Mouse (Mus musculus) left cerebral cortex, adult 2 months (tissue): ENCODE data around the gene Rps13. TPM values are rescaled to one million over a fixed set of nuclear protein-coding genes. Genes with fewer than 3 reads are reported as not detected.
A peak's percentile ranks its signal among the peaks of the same experiment; 100 is the strongest.

ENCODE experiments used
- DNase-seq, 2 experiments: peaks; one replicate each; pipeline ENCODE4 v3.0.0; 2021 to 2022; ENCODE audit warnings: low spot score in 2 of 2, mixed read lengths in 1 of 2; ENCODE audit errors: extremely low spot score in 1 of 2
- H3K27ac ChIP-seq: fragments of 200-600 bp; 2 replicates; pipeline ENCODE4 v1.8.1; 2022
- H3K4me3 ChIP-seq: fragments of 200-600 bp; 2 replicates; pipeline ENCODE4 v1.8.1; 2022
- CTCF ChIP-seq: fragments of 200-600 bp; IDR thresholded peaks from 2 replicates; pipeline ENCODE4 v1.8.1; 2022; ENCODE audit warnings: antibody characterized with exemption, mild to moderate bottlenecking, moderate library complexity
- intact Hi-C: fragments of 180-260 bp; cut with DNase I; formaldehyde crosslinking; loops from one replicate; pipeline ENCODE4 v1.15.1; 2025
- total RNA-seq, 2 experiments: library from RNA; stranded (reverse); gene quantifications; 2 replicates each; pipeline ENCODE4 v1.2.3; 2021

The Rps13 gene
- total RNA-seq, 2 experiments from 2014 or later, result 168 to 210 TPM

- intact Hi-C loops, result no loop called here
- DNase-seq, result no peak
- no peak overlapping the region for H3K27ac ChIP-seq
Observed at GRCm38 (mm10) chr7:116288996-116289395, 45.0 kb downstream of the Rps13 start.

GRCm38 (mm10) chr7:116287959-116288358 lies 46.0 kb downstream of the Rps13 start:
- DNase-seq, result no peak
- no peak overlapping the region for H3K27ac ChIP-seq
- no peak overlapping the region for H3K4me3 ChIP-seq
- intact Hi-C loops, result no loop called here
- no peak for TF ChIP-seq CTCF

More at GRCm38 (mm10) chr7:116288996-116289395, 45.0 kb downstream of the Rps13 start:
- no peak overlapping the region for H3K4me3 ChIP-seq
- no peak for TF ChIP-seq CTCF

- H3K27ac ChIP-seq, result no peak overlapping the region
- DNase-seq, result no peak
- no peak overlapping the region for H3K4me3 ChIP-seq
- TF ChIP-seq CTCF, result no peak
- intact Hi-C loops, result no loop called here
Observed at GRCm38 (mm10) chr7:116286611-116287355, 47.2 kb downstream of the Rps13 start.

- no peak for DNase-seq
- intact Hi-C loops, result no loop called here
- Histone ChIP-seq H3K27ac (no peak overlapping the region), H3K4me3 (no peak overlapping the region)
- no peak for TF ChIP-seq CTCF
Observed at GRCm38 (mm10) chr7:116286173-116286572, 47.8 kb downstream of the Rps13 start.

- Histone ChIP-seq H3K27ac (no peak overlapping the region), H3K4me3 (no peak overlapping the region)
- intact Hi-C loops, result no loop called here
- no peak for DNase-seq
- no peak for TF ChIP-seq CTCF
Observed at GRCm38 (mm10) chr7:116285216-116285615, 48.8 kb downstream of the Rps13 start.

- peak in 1 of 2 experiments; percentile 42 for DNase-seq
- TF ChIP-seq CTCF, result no peak
- Histone ChIP-seq H3K4me3 (no peak overlapping the region), H3K27ac (no peak overlapping the region)
- intact Hi-C loops, result no loop called here
Observed at GRCm38 (mm10) chr7:116282755-116283154, 51.2 kb downstream of the Rps13 start.

Other genes starting within 250 kb of the Rps13 start
- gene Gm4353, start 249.6 kb downstream of the Rps13 start, total RNA-seq, result 1 to 10 TPM; 2.5 to 2.8 TPM
- 10 to 100 TPM; 25.5 to 31.0 TPM for gene Plekha7, start 25.8 kb downstream of the Rps13 start, total RNA-seq
- 10 to 100 TPM; 27.1 to 30.3 TPM for gene Pik3c2a, start 109.3 kb upstream of the Rps13 start, total RNA-seq
- 10 to 100 TPM; 22.0 to 22.3 TPM for gene Nucb2, start 170.2 kb upstream of the Rps13 start, total RNA-seq